Mouse (Mus musculus): ENCODE measurements around the gene Axin1. TPM values are rescaled to one million over a fixed set of nuclear protein-coding genes. Genes with fewer than 3 reads are reported as not detected.
A peak's percentile ranks its signal among the peaks of the same experiment; 100 is the strongest.
"Not testable (repeated sequence)": the region's sequence is repeated elsewhere in the genome, so short reads cannot be mapped to it uniquely, and the experiment has no call there.

Axin1 gene
- total RNA-seq, 4 experiments from 2014 or later: 42.6 to 52.2 (median 46.2) TPM

DNA sequence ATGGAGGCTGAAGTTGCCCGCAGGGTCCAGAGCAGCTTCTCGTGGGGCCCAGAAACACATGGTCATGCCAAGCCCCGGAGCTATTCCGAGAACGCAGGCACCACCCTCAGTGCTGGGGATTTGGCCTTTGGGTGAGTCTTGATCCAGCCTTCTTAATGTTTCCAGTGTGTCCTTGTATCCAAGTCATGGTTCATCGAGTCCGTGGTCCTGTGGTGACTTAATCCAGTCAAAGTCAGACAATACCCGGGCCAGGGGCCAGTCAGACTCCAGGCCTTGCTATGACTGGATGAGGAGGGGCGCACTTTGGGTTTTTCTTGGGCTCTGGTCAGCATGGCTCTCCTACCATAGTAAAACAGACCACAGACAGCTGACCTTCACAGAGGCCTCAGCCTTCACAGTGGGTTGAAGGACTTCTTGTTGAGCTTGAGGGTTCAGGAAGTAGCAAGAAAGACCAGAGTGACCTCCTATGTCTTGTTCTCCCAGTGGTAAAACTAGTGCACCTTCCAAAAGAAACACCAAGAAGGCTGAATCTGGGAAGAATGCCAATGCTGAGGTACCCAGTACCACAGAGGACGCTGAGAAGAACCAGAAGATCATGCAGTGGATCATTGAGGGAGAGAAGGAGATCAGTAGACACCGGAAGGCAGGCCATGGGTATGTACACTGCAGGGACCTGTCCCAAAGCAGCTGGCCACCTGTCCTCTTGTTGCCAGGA lies 49.8 kb downstream of the Axin1 start:
- DNase-seq: no peak

DNA sequence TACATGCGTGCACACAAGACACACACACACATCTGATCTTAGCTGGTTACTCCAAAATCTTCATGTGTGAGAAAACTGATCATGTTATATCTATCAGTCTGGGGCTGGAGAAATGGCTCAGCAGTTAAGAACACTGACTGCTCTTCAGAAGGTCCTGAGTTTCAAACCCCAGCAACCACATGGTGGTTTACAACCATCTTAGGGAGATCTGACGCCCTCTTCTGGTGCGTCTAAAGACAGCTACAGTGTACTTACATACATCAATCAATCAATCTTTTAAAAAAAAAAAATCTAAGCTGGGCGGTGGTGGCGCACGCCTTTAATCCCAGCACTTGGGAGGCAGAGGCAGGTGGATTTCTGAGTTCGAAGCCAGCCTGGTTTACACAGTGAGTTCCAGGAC lies 53.0 kb downstream of the Axin1 start:
- DNase-seq: not testable (repeated sequence)

DNA sequence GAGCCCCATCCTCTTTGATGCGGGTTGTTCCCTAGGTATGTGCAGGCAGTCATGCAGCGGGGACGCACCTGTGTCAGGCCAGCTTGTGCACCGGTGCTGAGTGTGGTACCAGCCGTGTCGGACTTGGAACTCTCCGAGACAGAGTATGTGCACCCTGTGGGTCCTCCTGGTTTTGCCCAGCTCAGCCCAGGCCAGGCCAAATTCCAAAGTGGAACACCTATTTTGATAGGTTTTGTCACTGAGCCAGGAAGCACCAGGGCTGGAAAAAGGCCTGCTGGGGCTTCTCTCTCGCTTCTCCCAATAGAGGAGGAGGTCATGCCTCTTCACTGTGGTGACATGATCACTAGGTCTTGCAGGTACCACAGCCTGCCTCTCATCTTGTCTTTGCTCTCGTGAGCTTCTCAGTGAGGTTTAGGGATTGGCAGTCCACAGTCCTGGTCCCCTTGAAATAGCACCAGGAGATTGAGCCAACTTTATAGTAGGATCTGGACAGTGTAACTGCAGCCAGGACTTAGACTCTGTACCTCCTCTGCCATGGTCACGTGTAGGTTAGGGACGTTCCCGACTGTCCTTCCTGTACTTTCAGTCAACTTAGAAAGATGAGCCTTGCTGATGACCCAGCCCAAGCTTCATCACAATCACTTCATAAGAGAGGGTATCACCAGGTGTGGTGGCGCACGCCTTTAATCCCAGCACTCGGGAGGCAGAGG lies 54.1 kb downstream of the Axin1 start:
- no peak for DNase-seq

DNA sequence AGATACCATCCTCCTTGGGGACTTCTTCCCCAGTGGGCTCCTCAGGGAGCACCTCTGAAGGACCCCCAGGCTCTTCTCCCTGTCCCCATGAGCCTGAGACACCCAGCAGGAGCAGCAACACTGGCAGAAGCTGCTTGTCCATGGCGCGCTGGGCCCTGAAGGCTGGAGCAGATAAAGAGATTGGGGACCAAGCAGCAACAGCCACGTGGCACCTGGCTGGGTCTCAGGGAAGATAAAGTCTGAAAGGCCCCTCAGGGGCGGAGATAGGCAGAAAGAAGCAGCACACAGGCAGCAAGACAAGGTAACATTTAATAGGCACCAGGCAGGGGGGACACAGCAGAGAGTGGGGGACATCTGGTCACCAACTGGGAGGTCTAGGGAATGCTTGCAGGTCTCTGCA lies 60.4 kb downstream of the Axin1 start, which contains the start of gene Pdia2:
Gene Pdia2, minus strand, starts transcription at position 196 of the 400 bp plus-strand sequence.
- no peak for DNase-seq

DNA sequence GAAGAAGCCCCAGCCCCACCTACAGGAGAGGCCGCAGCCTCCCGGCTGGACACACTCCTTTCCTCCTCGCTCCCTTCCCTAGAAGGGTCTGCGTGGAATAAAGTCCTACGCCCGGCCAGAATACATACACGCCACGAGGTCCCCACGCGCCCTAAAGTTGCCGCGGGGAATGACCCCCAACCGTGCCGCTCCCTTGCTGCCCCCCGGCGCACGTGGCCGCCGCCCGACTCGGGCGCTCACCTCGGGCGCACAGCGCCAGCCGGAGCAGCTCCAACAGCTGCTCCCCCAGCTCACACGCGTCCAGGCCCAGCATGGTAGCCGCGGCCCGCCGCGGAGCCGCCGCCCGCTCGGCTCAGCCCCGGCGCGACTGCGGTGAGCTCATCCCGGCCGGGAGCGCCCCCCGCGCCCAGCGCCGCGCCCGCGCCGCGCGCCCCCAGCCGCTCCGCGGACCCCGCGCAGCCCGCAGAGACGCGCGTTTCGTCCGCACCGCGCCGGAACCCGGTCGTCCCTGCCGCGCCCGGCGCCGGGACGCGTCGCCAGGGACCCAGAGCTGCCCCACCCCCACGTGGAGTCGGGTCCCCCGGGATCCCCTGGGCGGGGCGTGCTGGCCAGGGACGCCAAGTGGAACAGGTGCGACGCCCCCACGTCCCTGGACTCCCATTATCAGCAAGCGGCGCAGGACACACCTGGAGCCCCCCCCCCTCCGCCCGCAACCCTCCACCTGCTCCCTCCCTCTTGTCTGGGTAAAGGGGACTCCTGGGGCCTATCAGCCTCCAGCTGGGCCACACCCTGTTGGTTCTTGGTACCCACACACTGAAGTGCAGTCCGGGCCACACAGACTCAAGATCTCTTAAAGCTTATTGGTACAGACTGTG lies 62.6 kb downstream of the Axin1 start:
- DNase-seq: no peak

DNA sequence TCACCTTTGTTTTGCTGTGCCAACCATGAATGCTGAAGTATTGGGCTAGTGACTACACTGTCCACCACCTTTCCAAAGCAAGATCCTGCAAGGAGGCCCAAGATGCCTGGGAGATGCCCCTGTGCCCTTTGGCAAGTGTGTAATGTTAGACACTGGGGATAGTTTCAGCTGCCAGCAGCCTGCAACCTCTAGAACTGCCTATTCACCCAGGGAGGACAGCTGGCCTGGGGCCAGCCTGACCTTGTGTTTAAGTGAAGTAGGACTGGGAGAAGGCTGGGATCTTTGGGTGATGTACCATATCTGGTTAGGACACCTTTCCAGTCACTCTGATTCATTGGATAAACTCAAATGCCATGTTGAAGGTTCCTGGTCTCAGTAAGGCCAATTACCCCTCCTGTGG lies 63.5 kb downstream of the Axin1 start:
- peak; percentile 64 for DNase-seq

DNA sequence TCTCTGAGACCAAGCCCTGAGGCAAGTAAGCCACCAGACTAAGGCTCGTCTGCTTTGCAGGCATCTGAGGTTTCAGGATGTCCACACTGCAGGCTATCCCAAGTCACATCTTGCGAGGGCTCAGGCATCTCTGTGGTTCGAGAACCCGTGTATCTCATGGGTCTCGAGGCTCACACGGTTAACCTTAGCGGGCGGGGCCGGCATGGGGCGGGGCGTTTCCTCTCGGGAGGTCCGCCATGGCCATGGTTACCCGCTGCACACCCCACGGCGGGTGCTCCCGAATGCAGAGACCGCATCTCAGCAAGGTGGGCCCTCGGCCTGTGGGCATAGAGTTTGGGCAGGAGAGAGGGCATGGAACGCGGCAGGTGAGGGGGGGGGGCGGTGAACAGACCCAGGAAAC lies 64.2 kb downstream of the Axin1 start, which contains the start of gene Rgs11:
Gene Rgs11, plus strand, starts transcription at position 215 of the 400 bp plus-strand sequence.
- no peak for DNase-seq

DNA sequence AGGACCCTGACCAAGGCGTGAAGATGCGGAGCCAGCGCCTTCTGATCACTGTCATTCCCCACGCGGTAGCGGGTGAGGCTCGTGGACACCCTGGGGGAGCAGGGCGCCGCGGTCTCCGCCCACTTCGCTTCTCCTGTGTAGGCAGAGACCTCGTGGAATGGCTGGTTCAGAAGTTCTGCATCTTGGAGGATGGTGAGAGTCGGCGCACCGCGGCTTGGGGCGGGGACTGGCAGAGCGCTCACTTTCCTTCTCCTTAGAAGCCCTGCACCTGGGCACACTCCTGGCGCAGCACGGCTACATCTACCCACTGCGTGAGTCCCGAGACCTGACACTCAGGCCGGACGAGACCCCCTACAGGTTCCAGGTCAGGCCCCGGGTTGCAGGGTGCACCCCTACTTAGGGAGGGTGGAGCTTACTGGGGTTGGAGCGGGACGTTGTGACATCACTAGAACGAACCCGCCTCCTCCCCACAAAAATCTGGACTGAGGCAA lies 64.9 kb downstream of the Axin1 start:
- peak; percentile 61 for DNase-seq

DNA sequence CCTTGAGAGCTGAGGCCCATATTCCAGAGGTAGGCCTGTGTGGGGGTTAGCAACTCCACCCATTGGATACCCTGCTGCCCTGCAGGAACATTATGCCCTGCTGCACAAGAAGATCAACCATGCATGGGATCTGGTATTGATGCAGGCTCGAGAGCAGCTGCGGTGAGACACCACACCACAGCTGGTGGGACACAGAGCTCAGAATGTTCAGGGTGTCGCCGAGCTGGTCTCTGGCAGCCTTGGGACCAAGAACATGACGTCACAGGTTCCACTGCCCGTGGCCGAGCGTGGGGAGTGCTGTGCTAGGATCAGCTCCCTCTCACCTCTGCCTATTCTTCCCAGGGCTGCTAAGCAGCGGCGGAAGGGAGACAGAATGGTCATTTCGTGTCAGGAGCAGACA lies 66.3 kb downstream of the Axin1 start:
- no peak for DNase-seq

DNA sequence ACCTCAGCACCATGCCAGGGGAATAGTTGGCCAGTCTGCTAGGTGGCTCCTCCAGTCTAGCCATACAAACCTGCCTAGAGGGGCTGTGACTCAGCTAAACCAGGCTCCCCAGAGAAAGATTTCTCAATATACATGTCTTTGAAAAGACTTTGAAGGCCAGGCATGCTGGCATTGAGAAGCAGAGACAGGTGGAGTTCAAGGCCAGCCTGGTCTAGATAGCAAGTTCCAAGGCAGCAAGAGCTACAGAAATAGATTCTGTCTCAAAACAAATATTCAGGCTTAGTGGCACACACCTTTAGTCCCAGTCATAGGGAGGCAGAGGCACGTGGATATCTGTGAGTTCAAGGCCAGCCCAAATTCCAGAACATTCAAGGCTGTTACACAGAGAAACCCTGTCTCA lies 67.9 kb downstream of the Axin1 start:
- peak; percentile 73 for DNase-seq

DNA sequence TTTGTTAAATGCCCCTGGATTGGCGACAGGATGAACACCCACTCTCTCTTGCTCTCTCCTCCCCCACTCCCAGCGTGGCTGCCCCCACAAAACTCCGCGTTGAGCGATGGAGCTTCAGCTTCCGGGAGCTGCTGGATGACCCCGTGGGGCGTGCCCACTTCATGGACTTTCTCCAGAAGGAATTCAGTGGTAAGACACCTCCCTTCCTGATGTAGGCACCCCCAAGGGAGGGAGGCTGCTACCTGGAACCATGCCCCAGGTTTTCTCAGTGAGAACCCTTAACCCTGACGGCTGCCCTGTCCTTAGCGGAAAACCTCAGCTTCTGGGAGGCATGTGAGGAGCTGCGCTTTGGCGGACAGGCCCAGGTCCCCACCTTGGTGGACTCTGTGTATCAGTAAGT lies 69.2 kb downstream of the Axin1 start, which contains the start of gene Arhgdig:
Gene Arhgdig, minus strand, starts transcription at position 101 of the 400 bp plus-strand sequence.
- DNase-seq: no peak

DNA sequence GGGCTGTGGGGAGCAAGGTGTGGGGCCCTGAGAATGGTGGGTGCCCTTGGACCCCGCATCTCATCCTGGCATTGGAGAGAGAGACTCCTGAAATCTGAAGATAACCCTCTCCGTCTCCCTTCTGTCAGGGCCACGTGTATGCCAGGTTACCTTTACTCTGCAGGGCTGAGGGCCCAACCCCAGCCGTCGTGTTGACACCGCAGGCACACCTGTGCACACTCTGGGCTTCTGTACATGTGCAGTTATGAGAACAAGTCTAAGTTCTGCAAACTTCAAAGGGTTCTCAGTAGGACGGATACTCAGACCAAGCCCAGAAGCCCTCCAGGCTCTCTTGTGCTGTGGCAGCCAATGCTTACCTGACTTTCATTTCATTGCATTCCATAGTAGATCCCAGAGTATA lies 73.8 kb downstream of the Axin1 start:
- DNase-seq: no peak

DNA sequence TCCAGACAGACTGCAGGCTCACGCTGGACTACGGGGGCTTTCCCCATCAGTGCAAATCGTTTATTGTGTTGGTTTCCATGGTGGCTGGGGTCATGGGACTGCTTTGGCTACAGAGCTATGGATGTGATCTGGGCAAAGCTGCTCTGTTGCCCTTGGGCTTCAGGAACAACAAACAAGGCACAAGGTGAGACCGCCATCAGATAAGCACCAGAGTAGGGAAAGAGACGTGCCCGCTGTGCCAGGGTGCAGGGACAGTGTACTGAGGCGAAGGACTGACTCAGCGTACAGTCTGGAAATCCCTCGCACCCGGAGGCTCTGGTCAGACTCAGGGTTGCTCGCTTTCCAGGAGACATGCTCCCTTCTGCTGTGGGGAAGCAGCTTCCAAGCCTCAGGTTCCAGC lies 74.2 kb downstream of the Axin1 start:
- DNase-seq: no peak

DNA sequence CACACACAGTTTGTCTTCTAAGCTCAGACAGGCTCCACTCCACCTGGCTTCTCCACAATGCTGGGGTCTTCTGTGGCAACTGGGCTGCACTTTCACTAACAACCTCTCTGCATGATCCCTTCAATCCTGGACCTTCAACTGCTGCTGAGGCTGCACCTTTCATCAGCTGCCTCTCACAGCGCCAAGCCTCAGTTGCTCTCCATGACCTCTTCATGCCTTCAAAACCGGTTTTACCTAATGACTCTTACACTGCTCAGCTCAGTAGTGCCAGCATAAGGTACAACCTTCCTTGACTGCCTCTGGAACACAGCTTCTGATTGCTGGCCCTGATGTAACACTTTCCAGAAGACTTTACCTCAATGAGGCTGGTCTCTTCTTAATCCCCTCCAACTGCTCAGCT lies 83.0 kb downstream of the Axin1 start:
- DNase-seq: no peak

DNA sequence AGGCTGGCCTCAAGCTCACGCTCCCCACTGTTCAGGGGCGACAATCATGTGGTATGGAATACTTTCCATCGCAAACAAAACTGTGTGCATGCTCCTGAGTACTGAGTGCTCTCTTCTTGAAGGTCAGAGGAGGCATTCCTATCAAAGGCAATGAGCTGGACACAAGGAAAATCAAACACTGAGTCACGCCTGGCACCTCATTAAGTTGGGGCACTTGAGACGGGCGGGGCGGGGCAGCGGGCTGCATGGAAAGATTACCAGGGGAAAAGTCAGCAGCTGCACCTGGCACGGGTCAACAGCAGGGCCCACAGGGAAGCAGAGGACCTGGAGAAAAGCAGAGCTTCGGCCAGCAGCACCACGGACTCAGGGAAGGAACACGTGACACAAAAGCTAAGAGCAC lies 86.7 kb downstream of the Axin1 start:
- no peak for DNase-seq

DNA sequence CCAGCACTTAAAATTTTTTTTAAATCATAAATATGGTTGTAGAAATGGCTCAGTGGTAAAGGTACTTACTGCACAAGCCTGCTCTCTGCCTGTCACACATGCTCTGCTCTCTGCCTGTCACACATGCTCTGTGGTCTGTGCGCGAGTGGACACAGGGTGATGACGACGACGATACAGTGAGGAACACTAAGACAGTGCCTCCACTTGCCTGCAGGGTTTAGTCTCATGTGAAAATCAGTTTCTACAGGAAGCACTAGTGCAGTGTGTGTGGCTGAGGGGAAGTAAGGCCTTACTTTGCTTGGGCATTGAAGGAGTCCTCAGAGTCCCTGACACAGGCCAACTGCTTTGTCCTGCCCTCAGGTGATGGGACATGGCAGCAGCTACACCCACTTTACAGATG lies 91.3 kb downstream of the Axin1 start:
- no peak for DNase-seq

DNA sequence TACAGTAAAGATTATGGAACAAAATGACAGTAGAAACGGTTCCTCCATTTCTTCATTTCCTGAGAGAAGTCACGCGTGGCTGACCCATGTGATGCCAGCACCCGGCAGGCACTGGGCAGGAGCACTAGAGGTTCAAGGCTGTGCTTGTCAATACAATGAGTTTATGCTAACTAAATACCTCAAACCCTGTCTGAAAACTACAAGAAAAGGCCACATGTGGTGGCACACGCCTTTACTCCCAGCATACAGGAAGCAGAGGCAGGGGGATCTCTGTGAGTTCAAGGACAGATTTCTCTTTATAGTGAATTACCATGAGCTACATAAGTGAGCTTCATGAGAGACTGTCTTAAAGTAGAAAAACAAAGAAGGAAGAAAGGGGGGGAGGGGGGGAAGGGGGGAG lies 92.7 kb downstream of the Axin1 start:
- DNase-seq: no peak

DNA sequence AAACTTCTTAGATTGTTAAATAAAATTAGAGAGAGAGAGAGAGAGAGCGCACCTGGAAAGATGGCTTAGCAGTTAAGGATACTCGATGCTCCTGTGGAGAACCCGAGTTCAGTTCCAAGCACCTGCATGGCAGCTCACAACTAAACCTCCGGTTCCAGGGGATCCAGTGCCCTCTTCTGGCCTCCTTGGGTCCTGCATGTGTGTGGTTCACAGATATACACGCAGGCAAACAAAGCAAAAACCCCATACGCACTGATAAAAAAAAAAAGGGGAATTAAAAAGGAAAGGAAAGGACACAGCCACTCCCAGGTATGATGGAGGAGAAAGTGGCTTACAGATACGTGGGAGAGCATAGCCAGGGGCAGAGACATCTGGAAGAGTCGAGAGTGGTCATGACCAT lies 94.4 kb downstream of the Axin1 start:
- DNase-seq: no peak

DNA sequence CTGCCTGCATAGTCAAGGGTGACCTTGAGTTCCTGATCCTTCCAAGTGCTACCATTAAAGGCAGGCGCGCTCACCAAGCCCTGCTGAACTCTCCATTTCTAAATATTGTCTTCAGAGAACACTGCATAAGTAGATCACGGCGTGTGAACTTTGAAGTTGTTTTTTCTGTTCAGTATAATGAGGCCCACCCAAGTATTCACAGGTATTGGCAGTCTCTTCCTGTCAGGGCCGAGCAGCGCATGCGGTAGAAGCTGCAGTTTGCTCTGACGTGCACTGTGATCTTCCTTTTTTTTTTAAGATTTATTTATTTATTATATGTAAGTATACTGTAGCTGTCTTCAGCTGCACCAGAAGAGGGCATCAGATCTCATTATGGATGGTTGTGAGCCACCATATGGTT lies 95.9 kb downstream of the Axin1 start:
- DNase-seq: no peak

DNA sequence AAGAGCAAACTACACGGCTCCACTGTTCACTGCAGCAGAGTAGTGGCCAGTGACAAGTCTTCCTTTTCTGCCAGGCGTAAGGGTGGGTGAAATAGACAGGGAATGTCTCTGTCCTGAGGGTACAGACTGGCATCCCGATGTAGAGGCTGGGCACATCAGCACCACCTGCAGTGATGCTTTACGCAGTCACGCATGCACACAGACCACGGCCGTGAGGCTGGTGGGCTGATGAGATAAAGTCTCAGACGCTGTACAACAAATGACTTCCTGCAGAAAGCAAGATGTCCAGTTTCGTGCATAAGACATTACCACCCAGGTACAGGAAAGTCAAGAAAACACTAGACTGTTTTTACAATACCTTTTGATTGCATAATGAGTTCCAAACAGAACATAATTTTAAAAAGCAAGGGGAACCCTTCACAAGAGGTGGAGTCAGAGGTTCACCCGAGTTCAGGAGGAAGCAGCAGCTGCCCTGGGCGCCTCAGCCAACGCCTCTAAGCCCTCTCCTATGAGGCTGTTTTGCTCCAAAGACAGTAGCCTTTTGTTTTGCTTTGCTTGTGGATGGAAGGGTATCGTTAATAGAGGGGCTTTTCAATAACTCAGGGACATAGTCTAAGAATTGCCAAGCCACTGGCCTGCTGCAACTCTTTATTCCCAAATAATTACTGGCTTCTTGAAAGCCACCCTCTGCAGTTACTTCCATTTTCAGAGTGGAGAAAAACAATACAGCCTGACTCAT lies 96.8 kb downstream of the Axin1 start:
- no peak for DNase-seq

DNA sequence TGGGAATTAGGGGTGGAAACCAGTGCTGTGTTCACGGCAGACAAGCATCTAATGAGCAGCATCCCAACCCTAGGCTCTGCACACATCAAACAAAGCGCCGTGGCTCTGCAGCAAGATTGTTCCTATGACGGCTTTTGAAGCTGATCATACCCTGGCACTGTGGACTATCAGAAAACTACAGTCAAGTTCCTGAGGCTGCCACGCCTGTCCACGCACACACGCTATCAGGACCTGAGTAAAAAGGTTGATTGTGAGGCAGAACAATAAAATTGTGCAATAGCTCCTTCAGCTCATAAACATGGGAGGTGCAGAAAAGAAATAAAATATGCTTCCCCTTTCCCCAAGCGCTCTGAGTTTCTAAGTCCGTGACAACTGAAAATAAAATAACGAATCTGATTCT lies 99.2 kb downstream of the Axin1 start:
- no peak for DNase-seq

DNA sequence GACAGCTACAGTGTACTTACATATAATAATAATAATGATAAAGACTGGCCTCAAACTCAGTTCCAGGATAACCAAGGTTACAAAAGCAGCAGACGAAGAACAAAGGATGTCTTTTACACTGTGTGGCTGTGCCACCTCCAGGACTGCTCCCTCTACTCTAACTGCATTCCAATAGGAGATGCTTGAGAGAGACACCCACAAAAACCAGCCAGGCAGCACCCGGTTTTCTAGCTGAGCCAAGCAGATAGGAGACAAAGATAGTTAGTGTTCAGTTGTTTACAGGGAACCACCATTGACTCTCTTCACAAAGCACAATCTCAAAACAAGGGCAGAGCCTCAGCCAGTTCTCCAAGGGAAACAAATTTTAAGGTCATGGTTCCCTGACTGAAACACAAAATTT lies 101.1 kb downstream of the Axin1 start:
- DNase-seq: no peak

Data from adrenal gland, adult 8-10 months (tissue).